Mouse (Mus musculus) CD4-positive helper T cell, adult 2 months (primary cell): ENCODE results near the gene Ubl7.

ENCODE experiments used
- DNase-seq: peaks from one replicate; pipeline ENCODE4 v3.0.0-alpha.2; 2012; ENCODE audit warnings: low read depth, missing footprints, low spot score

The Ubl7 gene

DNA sequence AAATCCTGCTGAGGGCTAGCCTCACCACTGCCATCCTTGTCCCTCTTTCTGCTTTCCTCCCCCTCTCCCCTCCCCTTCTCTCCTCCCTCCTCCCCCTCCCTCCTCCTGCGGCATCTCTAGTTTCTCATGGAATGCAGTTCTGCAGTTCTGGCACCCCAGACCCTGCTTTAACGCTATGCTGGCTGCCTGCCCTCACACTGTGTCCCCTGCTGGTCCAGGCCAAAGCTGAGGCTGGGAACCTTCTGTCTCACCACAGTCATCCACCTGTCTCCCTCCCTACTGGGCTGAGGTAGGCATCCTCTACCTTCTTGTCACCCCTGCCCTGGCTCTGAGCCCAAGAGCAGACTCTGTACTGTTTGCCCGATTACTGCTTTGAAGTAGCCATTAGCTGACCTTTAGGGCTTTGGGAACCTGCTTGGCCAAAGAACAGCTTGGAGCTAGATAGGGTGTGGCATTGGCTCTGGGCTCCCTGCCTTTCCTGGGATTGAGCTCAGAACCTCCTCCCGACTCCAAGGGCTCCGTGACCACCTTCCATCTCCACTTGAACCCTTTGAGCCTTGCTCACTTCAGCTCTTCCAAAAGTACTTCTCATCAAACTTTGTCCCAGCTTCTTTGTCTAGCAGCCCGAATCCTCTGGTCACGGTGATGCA, 36.7 kb downstream of the Ubl7 start:
- no peak for DNase-seq

- no peak for DNase-seq
Measured at GRCm38 (mm10) chr9:57948333-57948931, 37.7 kb downstream of the Ubl7 start.

DNA sequence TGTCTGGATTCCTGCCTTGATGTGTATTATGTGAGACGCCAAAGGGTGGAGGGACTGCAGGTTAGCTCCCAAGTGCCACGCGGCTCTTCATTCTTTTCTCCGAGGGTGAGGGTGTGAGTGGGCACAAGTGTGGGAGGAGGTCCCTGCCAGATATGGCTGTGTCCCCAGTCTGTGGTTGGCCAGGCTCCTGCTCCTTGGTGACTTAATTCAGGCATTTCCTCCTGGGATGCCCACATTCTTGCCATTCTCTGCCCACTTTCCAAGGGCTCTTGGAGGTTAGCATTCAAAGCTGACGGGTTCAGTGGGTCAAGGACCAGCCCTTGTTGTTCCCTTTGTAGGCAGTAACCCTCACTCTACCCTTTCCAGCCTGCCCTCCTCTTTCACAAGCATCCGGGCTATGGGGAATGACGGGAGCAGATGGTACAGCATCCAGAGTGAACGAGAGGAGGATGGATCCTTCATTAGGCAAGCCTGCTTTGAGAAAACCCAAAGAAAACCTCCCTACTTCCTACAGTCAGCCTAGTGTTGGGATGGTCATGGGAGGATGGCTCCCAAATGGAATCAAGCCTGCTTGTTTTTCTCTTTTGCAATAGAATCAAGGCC, 38.4 kb downstream of the Ubl7 start:
- DNase-seq = no peak

DNA sequence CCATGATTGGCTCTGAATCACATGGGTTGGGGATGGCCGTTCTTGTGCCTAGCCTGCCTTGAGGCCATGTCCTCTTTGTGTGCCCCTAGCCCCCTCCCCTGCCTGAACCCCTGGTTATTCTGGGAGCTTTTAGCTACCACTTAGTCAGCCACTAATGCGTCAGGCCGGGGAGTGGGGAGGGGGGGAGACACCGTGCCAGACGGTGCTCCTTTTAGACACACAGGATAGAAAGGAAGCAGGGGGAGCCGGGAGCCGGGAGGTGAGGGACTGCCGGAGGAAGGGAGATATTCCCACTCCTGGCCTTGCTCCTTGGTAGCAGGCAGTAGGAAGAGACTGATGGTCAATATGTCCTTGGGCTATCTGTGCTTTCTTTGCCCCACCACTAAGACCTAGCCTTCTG, 39.1 kb downstream of the Ubl7 start:
- no peak for DNase-seq

- no peak for DNase-seq
Measured at GRCm38 (mm10) chr9:57950519-57950918, 39.7 kb downstream of the Ubl7 start.

GRCm38 (mm10) chr9:57951993-57952392, 41.2 kb downstream of the Ubl7 start:
- DNase-seq = no peak

GRCm38 (mm10) chr9:57954962-57955744, 44.4 kb downstream of the Ubl7 start:
- no peak for DNase-seq

DNA sequence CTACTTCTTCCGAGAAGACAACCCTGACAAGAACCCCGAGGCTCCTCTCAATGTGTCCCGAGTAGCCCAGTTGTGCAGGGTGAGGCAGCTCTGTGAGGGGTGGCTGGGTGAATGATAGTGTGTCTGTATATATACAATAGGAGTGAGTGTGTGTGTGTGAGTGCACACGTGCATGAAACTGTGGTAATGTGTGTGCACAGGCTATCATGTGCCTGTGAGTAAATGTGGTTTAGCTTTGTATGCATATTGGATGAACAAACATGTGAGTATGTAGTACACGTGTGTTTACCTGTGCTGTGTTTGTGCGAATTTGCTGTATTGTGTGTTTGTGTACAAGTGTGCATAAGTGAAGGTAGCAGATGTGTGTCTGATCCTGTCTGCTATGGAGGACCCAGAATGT, 45.0 kb downstream of the Ubl7 start:
- DNase-seq = no peak

DNA sequence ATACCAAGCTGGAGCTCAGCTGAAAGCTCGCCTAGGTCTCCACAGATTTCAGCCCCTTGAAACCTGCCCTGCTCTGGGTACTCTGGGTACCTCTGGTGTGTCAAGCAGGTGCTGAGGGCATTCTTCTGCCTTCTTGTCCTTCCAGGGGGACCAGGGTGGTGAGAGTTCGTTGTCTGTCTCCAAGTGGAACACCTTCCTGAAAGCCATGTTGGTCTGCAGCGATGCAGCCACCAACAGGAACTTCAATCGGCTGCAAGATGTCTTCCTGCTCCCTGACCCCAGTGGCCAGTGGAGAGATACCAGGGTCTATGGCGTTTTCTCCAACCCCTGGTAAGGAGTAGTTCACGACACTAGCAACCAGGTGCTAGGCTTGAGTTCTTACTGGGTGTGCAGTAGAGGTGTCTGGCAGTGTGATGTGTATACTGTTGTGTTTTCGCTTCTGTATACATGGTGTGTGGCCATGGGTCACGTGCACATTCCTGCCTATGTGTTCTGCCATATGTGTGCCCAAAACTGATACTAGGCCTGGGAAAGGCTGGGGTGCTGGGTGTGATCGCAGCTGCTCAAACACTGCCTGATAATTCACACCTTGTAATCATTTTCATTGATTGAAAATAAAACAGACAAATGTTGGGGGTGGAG, 45.5 kb downstream of the Ubl7 start:
- DNase-seq = no peak

DNA sequence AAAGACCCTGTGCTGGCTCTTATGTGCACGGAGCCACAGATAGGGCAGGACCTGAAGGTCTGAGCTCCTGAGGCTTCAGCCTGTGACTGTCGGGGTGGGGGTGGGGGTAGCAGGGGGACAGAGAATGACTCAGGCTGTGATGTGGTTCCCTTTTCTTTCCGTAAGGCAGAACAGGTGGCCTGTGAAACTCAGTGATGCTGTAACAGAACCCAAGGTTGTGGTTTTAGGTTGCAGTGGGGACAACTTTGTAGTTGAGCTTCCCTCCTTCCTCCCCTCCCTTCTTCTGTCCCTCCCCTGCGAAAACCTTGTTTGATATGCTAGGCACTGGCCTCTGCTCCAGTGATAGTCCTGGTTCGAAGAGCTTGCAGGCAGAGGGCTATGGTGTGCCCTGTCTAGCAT, 46.1 kb downstream of the Ubl7 start:
- peak; percentile 81 for DNase-seq

DNA sequence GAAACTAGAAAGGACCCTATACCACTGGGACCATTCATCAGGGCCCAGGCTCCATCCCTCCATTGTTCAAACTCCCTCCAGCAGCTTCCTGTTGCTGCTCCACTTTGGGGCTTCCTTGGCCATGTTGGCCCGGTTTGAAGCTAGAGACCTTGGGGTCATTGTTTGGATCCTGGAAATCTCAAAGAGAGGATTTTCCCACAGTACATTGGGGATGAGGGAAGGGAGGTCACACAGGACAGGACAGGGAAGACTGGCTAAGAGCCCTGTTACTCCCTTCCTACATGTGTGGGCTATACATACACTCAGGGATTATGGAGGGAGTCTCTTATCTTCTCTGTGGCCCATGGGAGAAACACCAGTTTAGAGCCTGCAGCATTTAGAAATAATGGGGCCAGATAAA, 47.8 kb downstream of the Ubl7 start:
- no peak for DNase-seq

DNA sequence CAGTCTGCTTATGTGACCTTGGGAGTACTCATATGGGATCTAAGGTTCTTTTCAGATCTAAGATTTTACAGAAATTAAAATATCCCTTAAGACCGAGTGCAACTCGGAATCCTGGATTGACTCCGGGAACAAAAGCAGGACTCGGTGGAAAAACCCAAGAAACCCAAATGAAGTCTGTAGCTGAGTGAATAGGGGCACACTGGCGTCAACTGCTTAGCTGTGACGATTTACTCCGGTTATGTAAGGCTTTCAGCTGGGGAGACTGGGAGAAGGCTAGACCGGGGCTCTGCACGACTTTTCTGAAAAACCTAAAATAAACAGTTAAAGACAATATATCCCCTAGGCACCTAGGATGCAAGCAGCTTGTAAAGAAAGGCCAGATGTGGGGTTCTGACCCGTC, 48.6 kb downstream of the Ubl7 start:
- DNase-seq = no peak

GRCm38 (mm10) chr9:57959886-57960866, 49.4 kb downstream of the Ubl7 start:
- DNase-seq = no peak

DNA sequence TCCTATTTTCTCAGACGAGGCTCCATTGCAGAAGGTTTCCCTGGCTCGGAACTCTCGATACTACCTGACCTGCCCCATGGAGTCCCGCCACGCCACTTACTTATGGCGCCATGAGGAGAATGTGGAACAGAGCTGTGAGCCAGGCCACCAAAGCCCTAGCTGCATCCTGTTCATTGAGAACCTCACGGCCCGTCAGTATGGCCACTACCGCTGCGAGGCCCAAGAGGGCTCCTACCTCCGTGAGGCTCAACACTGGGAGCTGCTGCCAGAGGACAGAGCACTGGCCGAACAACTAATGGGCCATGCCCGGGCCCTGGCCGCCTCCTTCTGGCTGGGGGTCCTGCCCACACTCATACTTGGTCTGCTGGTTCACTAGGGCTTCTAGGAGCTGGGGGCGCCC, 50.4 kb downstream of the Ubl7 start:
- no peak for DNase-seq

DNA sequence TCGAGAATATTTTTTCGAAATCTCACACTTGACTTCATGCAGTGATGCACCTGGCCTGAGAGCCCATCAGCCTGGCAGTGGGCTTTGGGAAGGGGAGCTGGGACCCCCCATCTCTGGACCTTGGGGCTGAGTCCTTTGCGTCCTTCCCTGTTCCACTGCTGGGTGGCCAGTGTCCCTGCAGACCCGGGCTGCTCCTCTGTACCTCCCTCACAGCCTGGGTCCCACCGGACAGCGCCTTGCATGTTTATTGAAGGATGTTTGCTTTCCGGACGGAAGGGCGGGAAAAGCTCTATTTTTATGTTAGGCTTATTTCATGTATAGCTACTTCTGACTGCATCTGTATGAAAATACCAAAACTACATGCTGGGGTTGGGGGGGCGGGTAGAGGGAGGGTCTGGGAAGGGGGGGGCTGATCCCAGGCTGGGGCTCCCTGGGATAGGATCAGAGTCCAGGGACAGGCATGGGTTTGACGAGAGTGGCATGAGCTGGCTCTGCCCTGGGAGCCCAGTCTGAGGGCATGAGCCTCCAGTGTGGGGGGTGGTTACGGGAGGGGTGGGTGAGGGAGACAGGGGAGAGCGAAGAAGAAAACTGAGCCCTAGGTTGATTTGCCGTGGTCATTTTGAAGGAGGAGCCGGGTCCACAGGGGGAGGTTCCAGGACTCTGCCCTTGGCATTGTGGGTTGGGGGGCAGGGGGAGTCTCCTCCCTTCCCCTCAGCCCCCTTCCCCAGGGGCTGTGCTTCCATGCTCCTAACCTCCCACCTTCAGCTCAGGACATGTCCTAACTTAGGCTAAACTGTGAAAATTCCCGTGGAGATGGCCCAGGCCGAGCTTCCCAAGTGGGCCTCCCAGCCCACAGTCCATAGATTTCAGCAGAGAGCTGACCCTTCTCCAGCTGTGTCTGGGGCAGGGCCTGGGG, 51.3 kb downstream of the Ubl7 start:
- DNase-seq = no peak

- DNase-seq = no peak
Measured at GRCm38 (mm10) chr9:57963249-57963997, 52.6 kb downstream of the Ubl7 start.

DNA sequence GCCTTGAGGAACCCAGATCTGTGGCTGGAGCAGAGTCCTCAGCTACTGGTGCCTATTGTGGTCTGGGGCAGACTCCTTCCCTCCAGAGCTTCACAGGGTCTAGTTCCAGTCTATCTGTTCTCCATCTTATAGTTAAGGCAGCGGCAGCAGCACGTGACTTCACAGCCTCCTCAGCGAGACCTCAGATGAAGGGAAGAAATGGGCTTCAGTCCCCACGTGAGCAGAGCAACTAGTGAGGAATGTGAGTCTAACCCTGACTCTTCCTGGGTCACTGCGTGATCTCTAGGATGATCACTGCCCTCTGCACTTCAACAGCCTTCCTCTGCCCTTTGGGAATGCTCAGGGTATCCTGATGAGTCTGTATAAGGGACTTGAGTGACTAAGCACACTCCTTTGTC, 53.2 kb downstream of the Ubl7 start:
- no peak for DNase-seq

- DNase-seq = no peak
Measured at GRCm38 (mm10) chr9:57964528-57965250, 53.9 kb downstream of the Ubl7 start.
